Comparison of ENCODE assay signal across 22 mouse cellular contexts in the genomic region with DNA sequence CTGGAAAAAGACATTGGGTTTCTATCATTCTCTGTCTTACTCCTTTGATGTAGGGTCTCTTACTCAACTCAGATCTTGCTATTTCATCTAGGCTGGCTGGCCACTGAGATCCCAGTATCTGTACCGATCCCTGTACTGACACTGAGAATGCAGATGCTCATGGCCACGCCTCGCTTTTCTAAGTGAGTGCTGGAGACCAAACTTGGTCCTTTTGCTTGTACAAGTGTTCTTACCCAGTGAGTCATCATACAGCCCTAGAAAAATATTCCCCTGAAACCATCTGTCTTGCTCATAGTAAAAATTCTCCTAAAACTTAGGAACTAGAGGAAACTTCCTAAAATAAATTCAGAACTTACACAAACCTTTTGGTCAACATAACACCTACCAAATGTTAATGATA.
"Had no signal": no experiment of that assay in that cellular context is flagged by ENCODE, and none has a peak within 500 bp of the region (broad histone marks: within the 10 kb centered on the region; RNA-seq: fewer than 3 reads in every experiment).

No protein-coding gene starts in this region.

- DNase-seq: gastrocnemius, postnatal 14 days; gastrocnemius, postnatal 36 days; heart, adult 11 months; kidney, adult 11 months; kidney, adult 2 months; kidney, adult 9 months; kidney, postnatal 14 days; kidney, postnatal 36 days; layer of hippocampus, adult 9-11 months; layer of hippocampus, postnatal 36 days; left cerebral cortex, postnatal 4 days had no signal

- H3K9ac ChIP-seq: hindbrain, embryonic 13.5 days; hindbrain, embryonic 15.5 days; kidney, embryonic 15.5 days; limb, embryonic 13.5 days; limb, embryonic 15.5 days; liver, embryonic 12.5 days; liver, embryonic 14.5 days had no signal

- H3K4me3 ChIP-seq: hindbrain, embryonic 13.5 days; hindbrain, embryonic 15.5 days; kidney, embryonic 15.5 days; limb, embryonic 13.5 days; limb, embryonic 15.5 days; liver, embryonic 12.5 days had no signal

- H3K4me1 ChIP-seq: hindbrain, embryonic 13.5 days; hindbrain, embryonic 15.5 days; kidney, embryonic 15.5 days; limb, embryonic 13.5 days; limb, embryonic 15.5 days; liver, embryonic 12.5 days had no signal

- H3K27me3 ChIP-seq: hindbrain, embryonic 13.5 days; hindbrain, embryonic 15.5 days; kidney, embryonic 15.5 days; limb, embryonic 13.5 days; limb, embryonic 15.5 days; liver, embryonic 12.5 days had no signal

- H3K9me3 ChIP-seq: hindbrain, embryonic 13.5 days; hindbrain, embryonic 15.5 days; kidney, embryonic 15.5 days; limb, embryonic 13.5 days; limb, embryonic 15.5 days; liver, embryonic 12.5 days had no signal

- H3K27ac ChIP-seq: hindbrain, embryonic 13.5 days; hindbrain, embryonic 15.5 days; hindbrain, postnatal 0 days; kidney, embryonic 15.5 days; kidney, postnatal 0 days; limb, embryonic 13.5 days; limb, embryonic 15.5 days; liver, embryonic 12.5 days; liver, embryonic 14.5 days had no signal

- H3K36me3 ChIP-seq: hindbrain, embryonic 13.5 days; hindbrain, embryonic 15.5 days; kidney, embryonic 15.5 days; limb, embryonic 13.5 days; limb, embryonic 15.5 days; liver, embryonic 12.5 days had no signal

- ATAC-seq: hindbrain, postnatal 0 days; intestine, embryonic 16.5 days; liver, embryonic 12.5 days had no signal

- H3K4me2 ChIP-seq: heart, embryonic 11.5 days; hindbrain, embryonic 13.5 days; hindbrain, embryonic 15.5 days; kidney, embryonic 15.5 days; limb, embryonic 13.5 days; limb, embryonic 15.5 days; liver, embryonic 12.5 days had no signal
